Mouse (Mus musculus): Measurements from ENCODE around the gene Hk3. TPM values are rescaled to one million over a fixed set of nuclear protein-coding genes. Genes with fewer than 3 reads are reported as not detected.

Hk3 gene
- polyA plus RNA-seq, 1 experiment from 2014 or later: not detected

GRCm38 (mm10) chr13:55002090-55002489, 19.1 kb downstream of the Hk3 start:
- POLR2A ChIA-PET: no interaction called here
- CTCF ChIA-PET: no interaction called here
- in situ Hi-C loops (cut with MboI; ENCODE audit: low pct_unique_long_range_greater_than_20kb): no loop called here
- ATAC-seq (no peak), DNase-seq (ENCODE audit: low read depth, low spot score) (no peak)
- H3K27me3 ChIP-seq: peaks cover 77% of the 10 kb centered on the region
- no peak for TF ChIP-seq CTCF (IDR thresholded peaks at IDR 0.05)

GRCm38 (mm10) chr13:55000433-55000832, 20.8 kb downstream of the Hk3 start:
- CTCF ChIA-PET: no interaction called here
- ATAC-seq: no peak
- in situ Hi-C loops (cut with MboI; ENCODE audit: low pct_unique_long_range_greater_than_20kb): no loop called here
- DNase-seq (ENCODE audit: low read depth, low spot score): no peak
- H3K27me3 ChIP-seq: peaks cover 72% of the 10 kb centered on the region
- POLR2A ChIA-PET: no interaction called here
- TF ChIP-seq CTCF (IDR thresholded peaks at IDR 0.05): no peak

GRCm38 (mm10) chr13:54997568-54997967, 23.6 kb downstream of the Hk3 start:
- H3K27me3 ChIP-seq: peaks cover 77% of the 10 kb centered on the region
- DNase-seq (ENCODE audit: low read depth, low spot score) (no peak), ATAC-seq (no peak)
- ChIA-PET POLR2A (no interaction called here), CTCF (no interaction called here)
- in situ Hi-C loops (cut with MboI; ENCODE audit: low pct_unique_long_range_greater_than_20kb): no loop called here
- TF ChIP-seq CTCF (IDR thresholded peaks at IDR 0.05): no peak

GRCm38 (mm10) chr13:54995161-54995560, 26.0 kb downstream of the Hk3 start:
- DNase-seq (ENCODE audit: low read depth, low spot score) (no peak), ATAC-seq (no peak)
- CTCF ChIA-PET: no interaction called here
- POLR2A ChIA-PET: no interaction called here
- peaks cover 80% of the 10 kb centered on the region for H3K27me3 ChIP-seq
- in situ Hi-C loops (cut with MboI; ENCODE audit: low pct_unique_long_range_greater_than_20kb): no loop called here
- TF ChIP-seq CTCF (IDR thresholded peaks at IDR 0.05): no peak

GRCm38 (mm10) chr13:54994576-54994975, 26.6 kb downstream of the Hk3 start:
- ChIA-PET CTCF (no interaction called here), POLR2A (no interaction called here)
- peaks cover 74% of the 10 kb centered on the region for H3K27me3 ChIP-seq
- no peak for ATAC-seq
- no peak for TF ChIP-seq CTCF (IDR thresholded peaks at IDR 0.05)
- DNase-seq (ENCODE audit: low read depth, low spot score): no peak
- in situ Hi-C loops (cut with MboI; ENCODE audit: low pct_unique_long_range_greater_than_20kb): no loop called here

- DNase-seq (ENCODE audit: low read depth, low spot score): no peak
- POLR2A ChIA-PET: no interaction called here
- in situ Hi-C loops (cut with MboI; ENCODE audit: low pct_unique_long_range_greater_than_20kb): no loop called here
Observed at GRCm38 (mm10) chr13:54992215-54992614, 29.0 kb downstream of the Hk3 start.

GRCm38 (mm10) chr13:54988181-54988760, 32.9 kb downstream of the Hk3 start:
- ATAC-seq: no peak
- peaks cover 35% of the 10 kb centered on the region for H3K27me3 ChIP-seq

More at GRCm38 (mm10) chr13:54992215-54992614, 29.0 kb downstream of the Hk3 start:
- peaks cover 64% of the 10 kb centered on the region for H3K27me3 ChIP-seq
- CTCF ChIA-PET: interaction anchor here (0.8 kb wide), 1 partner anchor 14 kb away, joined by 3 read pairs; no protein-coding TSS in a partner anchor
- ATAC-seq: no peak
- TF ChIP-seq CTCF (IDR thresholded peaks at IDR 0.05): no peak

GRCm38 (mm10) chr13:54987405-54987804, 33.8 kb downstream of the Hk3 start:
- CTCF ChIA-PET: no interaction called here
- in situ Hi-C loops (cut with MboI; ENCODE audit: low pct_unique_long_range_greater_than_20kb): no loop called here
- no peak for TF ChIP-seq CTCF (IDR thresholded peaks at IDR 0.05)
- ATAC-seq (no peak), DNase-seq (ENCODE audit: low read depth, low spot score) (no peak)
- H3K27me3 ChIP-seq: peaks cover 31% of the 10 kb centered on the region
- POLR2A ChIA-PET: no interaction called here

More at GRCm38 (mm10) chr13:54988181-54988760, 32.9 kb downstream of the Hk3 start:
- no peak for DNase-seq (ENCODE audit: low read depth, low spot score)
- TF ChIP-seq CTCF (IDR thresholded peaks at IDR 0.05): no peak
- ChIA-PET CTCF (no interaction called here), POLR2A (no interaction called here)
- in situ Hi-C loops (cut with MboI; ENCODE audit: low pct_unique_long_range_greater_than_20kb): no loop called here

GRCm38 (mm10) chr13:54983614-54984013, 37.6 kb downstream of the Hk3 start:
- peaks cover 43% of the 10 kb centered on the region for H3K27me3 ChIP-seq
- ChIA-PET CTCF (no interaction called here), POLR2A (no interaction called here)
- DNase-seq (ENCODE audit: low read depth, low spot score) (no peak), ATAC-seq (no peak)
- in situ Hi-C loops (cut with MboI; ENCODE audit: low pct_unique_long_range_greater_than_20kb): no loop called here
- no peak for TF ChIP-seq CTCF (IDR thresholded peaks at IDR 0.05)

- CTCF ChIA-PET: no interaction called here
- in situ Hi-C loops (cut with MboI; ENCODE audit: low pct_unique_long_range_greater_than_20kb): no loop called here
Observed at GRCm38 (mm10) chr13:54983001-54983400, 38.2 kb downstream of the Hk3 start.

GRCm38 (mm10) chr13:54980957-54981356, 40.2 kb downstream of the Hk3 start:
- CTCF ChIA-PET: no interaction called here
- ATAC-seq (no peak), DNase-seq (ENCODE audit: low read depth, low spot score) (no peak)
- POLR2A ChIA-PET: no interaction called here
- peaks cover 47% of the 10 kb centered on the region for H3K27me3 ChIP-seq
- no peak for TF ChIP-seq CTCF (IDR thresholded peaks at IDR 0.05)
- in situ Hi-C loops (cut with MboI; ENCODE audit: low pct_unique_long_range_greater_than_20kb): no loop called here

More at GRCm38 (mm10) chr13:54983001-54983400, 38.2 kb downstream of the Hk3 start:
- POLR2A ChIA-PET: no interaction called here
- no peak for DNase-seq (ENCODE audit: low read depth, low spot score)
- no peak for ATAC-seq
- TF ChIP-seq CTCF (IDR thresholded peaks at IDR 0.05): no peak
- peaks cover 49% of the 10 kb centered on the region for H3K27me3 ChIP-seq

GRCm38 (mm10) chr13:54978804-54979203, 42.4 kb downstream of the Hk3 start:
- POLR2A ChIA-PET: no interaction called here
- no peak for TF ChIP-seq CTCF (IDR thresholded peaks at IDR 0.05)
- ATAC-seq (no peak), DNase-seq (ENCODE audit: low read depth, low spot score) (no peak)
- CTCF ChIA-PET: interaction anchor here (1.3 kb wide), 1 partner anchor 13 kb away, joined by 3 read pairs; no protein-coding TSS in a partner anchor
- in situ Hi-C loops (cut with MboI; ENCODE audit: low pct_unique_long_range_greater_than_20kb): no loop called here
- peaks cover 47% of the 10 kb centered on the region for H3K27me3 ChIP-seq

Measured in Patski (cell line).